Mouse (Mus musculus) Patski (cell line): ENCODE measurements around the gene Hmgcl. TPM values are rescaled to one million over a fixed set of nuclear protein-coding genes. Genes with fewer than 3 reads are reported as not detected.

Experiments used
- ATAC-seq: fragments of 100-300 bp; one replicate; pipeline ENCODE4 v1.8.0; 2021
- CTCF ChIA-PET: fragments of 350-600 bp; sonication (Branson Sonifier 250); formaldehyde crosslinking; loops from one replicate; lab custom pipeline; 2022; ENCODE audit warnings: inconsistent platforms; lab: Charles Lee
- POLR2A ChIA-PET: fragments of 350-600 bp; sonication (Branson Sonifier 250); formaldehyde crosslinking; loops from one replicate; lab custom pipeline; 2022; ENCODE audit warnings: antibody characterized with exemption, inconsistent platforms; lab: Charles Lee
- DNase-seq: peaks from one replicate; pipeline ENCODE4 v3.0.0-alpha.2; 2011; ENCODE audit warnings: low read depth, low spot score
- H3K27me3 ChIP-seq: fragments of 371-371 bp; one replicate; pipeline ENCODE4 v1.5.1; 2021
- CTCF ChIP-seq: fragments of 100-300 bp; IDR thresholded peaks from one replicate; pipeline ENCODE4 v1.5.1; 2021
- in situ Hi-C: fragments of 300-500 bp; cut with MboI; formaldehyde crosslinking; loops from 3 replicates; pipeline ENCODE4 v1.11.1; 2018; ENCODE audit warnings: low pct_unique_long_range_greater_than_20kb, mixed read lengths
- polyA plus RNA-seq: library from polyadenylated mRNA; unstranded; gene quantifications from one replicate; pipeline ENCODE4 v1.2.3, GENCODE M21; 2021

Hmgcl gene
- polyA plus RNA-seq, 1 experiment from 2014 or later = 35.2 TPM

DNA sequence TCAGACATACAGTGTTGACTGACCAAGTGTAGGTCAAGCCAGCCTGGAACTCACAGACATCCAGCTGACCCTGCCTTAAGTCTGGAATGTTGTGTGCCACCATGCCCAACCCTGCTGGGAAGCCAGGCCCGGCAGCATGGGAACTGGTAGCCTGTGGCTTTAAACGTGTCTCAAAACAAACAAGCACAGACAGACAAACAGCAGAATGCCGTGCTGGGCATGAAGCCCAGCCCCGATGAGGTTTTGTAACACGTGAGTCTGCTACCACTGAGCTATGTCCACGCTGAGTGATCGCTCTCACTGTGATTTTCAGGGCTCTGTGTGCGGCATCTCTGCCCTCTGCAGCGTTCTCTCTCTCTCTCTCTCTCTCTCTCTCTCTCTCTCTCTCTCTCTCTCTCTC is 9.6 kb downstream of the Hmgcl start:
- H3K27me3 ChIP-seq = no peaks in the 10 kb centered on the region
- no peak for DNase-seq
- ATAC-seq = no peak
- ChIA-PET POLR2A (interaction anchor here (0.9 kb wide), 1 partner anchor 138 kb away, joined by 3 read pairs; no protein-coding TSS in a partner anchor), CTCF (no interaction called here)
- no peak for TF ChIP-seq CTCF
- in situ Hi-C loops = no loop called here

DNA sequence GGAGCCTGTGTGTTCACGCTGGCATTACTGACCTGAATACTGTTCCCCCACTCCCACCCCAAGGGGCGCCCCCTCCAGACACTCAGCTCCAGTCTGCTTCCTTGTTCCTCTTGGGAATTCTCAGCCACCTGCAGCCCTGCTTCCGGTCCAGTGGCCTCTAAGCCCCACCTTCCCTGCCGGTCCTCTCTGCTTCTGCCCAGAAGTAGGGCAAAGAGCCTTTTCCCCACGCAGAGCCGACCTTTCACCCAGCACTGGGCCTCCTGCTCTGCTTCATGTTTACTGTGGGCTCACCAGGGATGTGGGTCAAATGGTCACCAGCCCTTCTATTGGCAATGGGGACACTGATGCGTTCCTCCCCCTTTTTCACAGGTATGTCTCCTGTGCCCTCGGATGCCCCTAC is 12.1 kb downstream of the Hmgcl start:
- ChIA-PET CTCF (interaction anchor here (1.4 kb wide), 1 partner anchor 37 kb away, joined by 4 read pairs; the partner anchor contains the start of gene Fuca1), POLR2A (no interaction called here)
- no peak for DNase-seq
- TF ChIP-seq CTCF = no peak
- H3K27me3 ChIP-seq = no peaks in the 10 kb centered on the region
- ATAC-seq = no peak
- in situ Hi-C loops = no loop called here

DNA sequence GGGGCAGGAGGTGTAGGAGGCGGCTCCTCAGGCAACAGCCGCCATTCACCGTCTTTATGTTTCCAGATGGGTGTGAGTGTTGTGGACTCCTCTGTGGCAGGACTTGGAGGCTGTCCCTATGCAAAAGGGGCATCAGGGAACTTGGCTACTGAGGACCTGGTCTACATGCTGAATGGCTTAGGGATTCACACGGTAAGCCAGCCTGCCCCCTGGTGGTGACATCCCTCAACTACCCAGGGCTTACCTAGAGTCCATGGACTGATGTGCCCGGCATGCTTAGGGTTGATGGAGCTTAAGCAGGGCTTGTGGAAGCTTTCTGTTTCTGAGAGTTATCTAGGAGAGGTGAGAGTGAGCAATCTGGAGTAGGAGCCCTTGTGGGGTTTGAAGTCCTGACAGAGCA is 14.5 kb downstream of the Hmgcl start:
- no peaks in the 10 kb centered on the region for H3K27me3 ChIP-seq
- CTCF ChIA-PET = interaction anchor here (1.2 to 1.3 kb wide), 2 partner anchors 9 to 22 kb away, joined by 3 to 4 read pairs; no protein-coding TSS in a partner anchor
- in situ Hi-C loops = loop anchor here (5.0 kb wide), 1 partner anchor 92 kb away; the partner anchor contains the start of gene Rpl11
- DNase-seq (no peak), ATAC-seq (no peak)
- POLR2A ChIA-PET = no interaction called here
- TF ChIP-seq CTCF = no peak

DNA sequence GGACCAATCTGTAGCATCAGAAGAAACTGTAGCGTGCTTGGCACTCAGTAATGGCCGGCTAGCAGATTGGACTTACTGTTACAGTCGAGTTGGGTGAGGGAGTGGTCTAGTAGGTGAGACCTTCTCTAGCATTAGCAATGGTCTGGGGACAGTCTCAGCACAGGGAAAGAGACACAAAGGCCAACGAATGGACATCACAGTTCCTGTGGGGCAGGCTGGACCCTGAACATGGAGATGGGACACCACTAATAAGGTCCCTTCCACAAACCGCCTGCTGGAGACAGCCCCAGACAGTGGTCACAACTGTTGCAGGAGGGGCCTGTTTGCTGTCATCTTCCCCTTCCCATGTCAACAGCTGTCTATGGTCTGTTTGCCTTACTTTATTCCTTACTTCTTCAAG is 15.5 kb downstream of the Hmgcl start:
- DNase-seq = no peak
- ChIA-PET POLR2A (no interaction called here), CTCF (interaction anchor here (1.5 kb wide), 1 partner anchor 10 kb away, joined by 5 read pairs; the partner anchor contains the start of gene Lypla2)
- no peak for ATAC-seq
- in situ Hi-C loops = loop anchor here (5.0 kb wide), 1 partner anchor 91 kb away; the partner anchor contains the start of gene Rpl11
- no peak for TF ChIP-seq CTCF
- H3K27me3 ChIP-seq = no peaks in the 10 kb centered on the region

DNA sequence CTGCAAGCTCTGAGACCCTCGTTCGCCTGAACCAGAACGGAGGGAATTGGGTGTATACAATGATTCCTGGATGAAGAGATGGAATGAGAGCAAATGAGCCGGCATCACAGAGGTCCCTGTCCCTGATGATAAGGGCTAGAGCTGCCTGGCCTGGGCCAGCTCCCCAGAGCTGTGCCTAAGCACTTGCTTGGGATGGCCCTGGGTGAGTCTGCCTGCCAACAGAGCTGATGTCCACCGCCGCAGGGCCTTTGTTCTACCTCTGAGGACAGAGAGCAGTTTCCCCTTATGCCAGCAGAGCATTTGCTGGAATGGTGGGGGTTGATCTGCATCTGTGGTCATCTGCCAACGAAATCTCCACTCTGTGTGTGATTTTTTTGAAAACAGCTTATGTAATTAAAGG is 15.9 kb downstream of the Hmgcl start:
- ATAC-seq (no peak), DNase-seq (no peak)
- no peaks in the 10 kb centered on the region for H3K27me3 ChIP-seq
- POLR2A ChIA-PET = interaction anchor here (1.5 to 2.0 kb wide), 2 partner anchors 9 to 24 kb away, joined by 4 to 5 read pairs; partner anchors contain the start of gene Pithd1
- no peak for TF ChIP-seq CTCF
- CTCF ChIA-PET = interaction anchor here (1.0 to 1.5 kb wide), 3 partner anchors 8 to 22 kb away, joined by 3 to 5 read pairs (median 5); partner anchors contain the start of gene Lypla2
- in situ Hi-C loops = loop anchor here (5.0 kb wide), 1 partner anchor 90 kb away; the partner anchor contains the start of gene Rpl11

DNA sequence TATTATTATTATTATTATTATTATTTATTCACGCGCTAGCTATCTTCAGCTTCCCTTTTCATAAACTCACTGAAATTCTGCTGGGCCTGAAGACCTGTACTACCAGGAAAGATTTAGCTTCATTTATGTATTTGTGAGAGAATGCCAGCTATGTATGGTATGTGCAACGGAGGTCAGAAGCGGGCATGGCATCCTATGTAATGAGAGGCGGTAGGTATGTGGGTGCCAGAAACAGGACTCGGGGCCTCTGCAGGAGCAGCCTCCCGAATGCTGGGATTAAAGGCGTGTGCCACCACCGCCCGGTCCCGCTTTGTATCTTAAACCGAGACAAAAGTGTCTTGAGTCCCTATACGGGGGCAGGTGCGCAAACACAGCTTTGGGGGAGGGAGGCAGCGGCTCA is 16.7 kb downstream of the Hmgcl start:
- in situ Hi-C loops = loop anchor here (5.0 kb wide), 1 partner anchor 89 kb away; the partner anchor contains the start of gene Rpl11
- DNase-seq = no peak
- no peaks in the 10 kb centered on the region for H3K27me3 ChIP-seq
- ChIA-PET CTCF (interaction anchor here (1.0 to 1.5 kb wide), 3 partner anchors 9 to 21 kb away, joined by 3 to 5 read pairs (median 5); partner anchors contain the start of gene Lypla2), POLR2A (interaction anchor here (0.9 to 2.0 kb wide), 3 partner anchors 9 to 23 kb away, joined by 3 to 5 read pairs (median 4); partner anchors contain the start of gene Pithd1)
- no peak for TF ChIP-seq CTCF
- ATAC-seq = no peak

DNA sequence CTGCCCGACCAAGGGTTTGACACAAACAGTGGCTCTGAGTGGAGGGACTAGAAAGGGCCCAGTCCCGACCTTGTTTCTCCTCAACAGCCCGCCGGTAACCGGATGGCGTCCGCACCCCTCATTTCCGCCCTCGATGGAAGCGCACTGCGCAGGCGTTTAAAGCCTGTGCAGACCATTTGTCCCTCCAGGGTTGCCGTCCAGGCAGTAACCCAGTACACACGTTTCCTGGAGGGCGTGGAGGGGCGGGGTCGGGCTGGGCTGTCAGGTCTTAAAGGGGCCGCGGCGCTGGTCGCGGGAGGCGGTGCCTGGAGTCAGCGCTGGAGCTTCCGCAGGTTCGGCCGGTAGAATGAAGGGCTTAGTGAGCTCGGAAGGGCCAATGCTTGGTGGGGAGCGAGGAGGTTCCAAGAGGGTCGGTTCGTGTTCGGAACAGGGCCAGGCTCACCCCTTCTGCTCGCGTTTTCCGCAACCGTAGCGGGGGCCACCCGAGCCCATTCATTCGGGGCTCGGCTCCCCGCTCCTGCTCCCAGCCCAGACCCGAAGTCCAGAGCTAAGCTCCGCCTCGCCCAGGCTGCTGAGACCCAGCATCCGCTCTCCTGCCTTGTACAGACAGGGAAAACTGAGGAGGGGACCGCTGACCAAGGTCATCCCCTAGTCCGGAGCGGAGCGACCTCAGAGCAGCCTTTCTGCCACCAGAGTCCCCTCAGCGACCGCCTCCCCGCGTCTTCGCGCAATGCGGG is 17.4 kb downstream of the Hmgcl start, which contains the start of gene Gale:
TSS of gene Gale (plus strand) at position 271 of the 737 bp plus-strand sequence.
- TF ChIP-seq CTCF = no peak
- no peaks in the 10 kb centered on the region for H3K27me3 ChIP-seq
- POLR2A ChIA-PET = interaction anchor here (0.5 to 2.0 kb wide), 4 partner anchors 10 to 90 kb away, joined by 3 to 5 read pairs (median 4); partner anchors contain the start of gene Pithd1
- ATAC-seq (peak; percentile 54), DNase-seq (peak; percentile 87)
- in situ Hi-C loops = loop anchor here (5.0 kb wide), 1 partner anchor 89 kb away; the partner anchor contains the start of gene Rpl11
- CTCF ChIA-PET = interaction anchor here (1.0 to 1.5 kb wide), 3 partner anchors 9 to 21 kb away, joined by 3 to 5 read pairs (median 5); partner anchors contain the start of gene Lypla2

DNA sequence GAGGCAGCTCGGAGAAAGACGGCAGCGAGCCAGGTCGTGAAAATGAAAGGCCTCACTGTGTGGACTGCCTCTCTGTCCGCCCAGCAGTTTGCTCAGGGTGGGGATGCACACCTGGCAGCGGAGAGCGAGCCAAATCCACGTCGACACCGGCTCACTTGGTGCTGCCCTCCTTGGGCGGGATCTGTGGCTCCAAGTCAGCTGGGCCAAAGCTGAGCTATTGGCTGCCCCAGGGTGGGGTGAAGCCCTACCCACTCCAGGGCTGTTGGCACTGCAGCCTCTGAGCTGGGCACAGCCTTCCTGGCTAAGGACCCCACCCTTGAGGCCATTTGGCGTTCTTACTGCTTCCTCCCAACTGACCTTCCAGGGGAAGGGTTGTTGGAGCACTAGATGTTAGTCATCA is 18.2 kb downstream of the Hmgcl start:
- ATAC-seq (peak; percentile 46), DNase-seq (no peak)
- ChIA-PET POLR2A (no interaction called here), CTCF (no interaction called here)
- H3K27me3 ChIP-seq = no peaks in the 10 kb centered on the region
- in situ Hi-C loops = loop anchor here (5.0 kb wide), 1 partner anchor 88 kb away; the partner anchor contains the start of gene Rpl11
- TF ChIP-seq CTCF = no peak

DNA sequence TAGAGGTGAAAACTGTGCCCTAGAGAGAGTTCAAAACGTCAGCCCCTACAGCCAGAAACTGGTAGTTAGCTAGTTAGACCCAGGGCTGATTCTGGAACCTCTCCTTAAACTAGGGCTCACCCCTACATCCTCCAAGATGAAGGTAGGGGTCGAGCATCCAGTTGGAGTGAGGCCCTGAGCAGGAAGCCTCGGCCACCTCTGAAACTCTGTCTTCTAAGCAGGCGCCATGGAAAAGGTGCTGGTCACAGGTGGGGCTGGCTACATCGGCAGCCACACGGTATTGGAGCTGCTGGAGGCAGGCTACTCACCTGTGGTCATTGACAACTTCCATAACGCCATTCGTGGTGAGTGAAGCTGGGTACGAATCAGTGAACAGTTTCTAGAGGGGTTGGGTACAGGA is 18.9 kb downstream of the Hmgcl start:
- ATAC-seq (no peak), DNase-seq (no peak)
- in situ Hi-C loops = no loop called here
- CTCF ChIA-PET = no interaction called here
- POLR2A ChIA-PET = no interaction called here
- no peaks in the 10 kb centered on the region for H3K27me3 ChIP-seq
- no peak for TF ChIP-seq CTCF

DNA sequence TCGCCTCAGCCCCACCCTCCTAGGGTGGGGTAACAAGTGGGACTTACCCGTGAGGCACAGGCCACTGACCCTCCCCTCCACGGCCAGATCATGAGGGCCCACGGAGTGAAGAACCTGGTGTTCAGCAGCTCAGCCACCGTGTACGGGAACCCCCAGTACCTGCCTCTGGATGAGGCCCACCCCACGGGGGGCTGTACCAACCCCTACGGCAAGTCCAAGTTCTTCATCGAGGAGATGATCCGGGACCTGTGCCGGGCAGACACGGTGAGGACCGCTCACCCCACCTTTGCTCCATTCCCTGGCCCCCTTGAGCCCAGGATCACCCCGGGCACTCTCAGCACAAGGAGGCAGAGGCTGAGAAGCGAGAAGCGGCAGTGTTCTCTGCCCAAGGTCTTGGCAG is 20.0 kb downstream of the Hmgcl start:
- DNase-seq (no peak), ATAC-seq (no peak)
- POLR2A ChIA-PET = no interaction called here
- CTCF ChIA-PET = no interaction called here
- TF ChIP-seq CTCF = no peak
- in situ Hi-C loops = no loop called here
- no peaks in the 10 kb centered on the region for H3K27me3 ChIP-seq
